Mouse (Mus musculus): ENCODE results near the gene Olfr6. TPM values are rescaled to one million over a fixed set of nuclear protein-coding genes. Genes with fewer than 3 reads are reported as not detected.

Gene Olfr6
- not detected in 4 replicates for total RNA-seq (2023; ENCODE audit: inconsistent age)

DNA sequence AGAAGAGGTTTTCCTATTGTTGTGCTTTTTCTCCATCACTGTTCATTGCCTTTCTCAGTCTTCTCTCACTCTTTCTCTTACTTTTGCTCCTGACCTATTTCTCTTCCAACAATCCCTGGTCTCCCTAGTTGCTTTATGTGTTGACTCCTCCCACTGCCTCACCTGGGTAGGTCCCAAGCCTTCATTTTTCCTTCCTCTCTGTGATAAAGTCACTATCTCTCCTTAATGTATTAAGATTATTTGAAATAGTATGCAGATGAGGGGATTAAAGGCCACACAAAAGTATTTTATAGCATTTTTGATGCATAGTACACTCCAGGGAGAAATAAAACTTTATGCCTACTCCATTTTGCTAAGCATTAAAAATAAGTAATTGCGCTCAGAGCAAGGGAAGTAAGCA lies at the start of gene Olfr6:
Gene Olfr6 (minus strand): TSS at position 101 of the 400 bp plus-strand sequence.

DNA sequence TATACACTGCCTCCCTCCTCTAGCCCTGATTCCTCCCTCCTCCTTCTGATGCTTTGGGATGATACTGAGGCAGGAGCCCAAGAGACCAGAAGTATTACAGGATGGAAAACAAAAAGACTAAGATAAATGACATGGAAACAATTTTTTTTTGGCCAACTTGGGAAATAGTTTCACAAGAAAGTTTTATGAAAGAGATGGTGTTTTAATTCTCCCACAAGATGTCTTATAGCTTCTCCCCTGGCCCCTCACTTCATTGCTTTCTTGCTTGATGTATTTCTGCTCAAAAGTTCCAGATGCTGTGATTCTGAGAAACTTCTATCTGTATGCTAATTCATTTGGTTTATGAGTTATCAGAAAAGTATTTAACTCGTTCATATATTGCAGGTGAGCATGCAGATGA lies 42.2 kb upstream of the Olfr6 start, which contains the start of gene Olfr2:
Gene Olfr2 (minus strand): TSS at position 101 of the 400 bp plus-strand sequence.

DNA sequence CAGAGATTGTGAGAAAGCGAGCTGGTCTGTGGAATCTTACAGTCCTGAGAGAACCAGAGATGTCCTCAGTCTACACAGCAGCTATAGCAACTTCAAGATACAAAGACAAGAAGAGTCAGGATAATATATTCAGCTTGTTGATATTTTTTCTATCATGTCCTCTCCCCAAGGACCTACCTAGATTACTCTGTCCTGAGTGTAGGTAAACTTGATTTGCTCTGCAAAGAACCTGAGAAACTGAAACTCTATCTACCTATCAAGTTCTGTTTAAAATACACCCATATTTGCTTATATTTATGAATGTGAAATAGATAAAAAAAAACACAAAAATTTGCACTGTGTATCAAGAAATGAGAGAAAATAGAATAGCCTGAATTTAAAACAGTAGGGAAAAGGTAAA lies 11.6 kb upstream of the Olfr6 start, which contains the start of gene Olfr711:
Gene Olfr711 (minus strand): TSS at position 101 of the 400 bp plus-strand sequence.

DNA sequence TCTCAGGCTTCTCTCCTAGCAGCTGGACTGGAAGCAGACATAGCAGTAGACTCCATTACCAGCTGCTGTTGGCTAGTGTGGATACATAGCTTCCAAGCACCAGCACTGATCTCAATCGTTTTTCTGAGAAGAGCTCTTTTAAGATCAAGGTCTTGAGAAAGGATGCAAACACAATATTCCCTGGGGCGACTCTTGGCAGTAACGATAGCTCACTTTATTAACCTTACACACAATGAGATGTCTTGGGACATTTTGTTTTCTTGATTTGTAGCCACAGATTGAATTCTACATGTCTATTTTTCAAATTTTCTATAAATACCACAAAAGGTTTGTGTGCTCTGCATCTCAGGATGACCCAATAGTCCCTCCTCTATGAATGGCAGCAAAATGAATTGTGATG lies 15.5 kb downstream of the Olfr6 start, which contains the start of gene Olfr710:
Gene Olfr710 (minus strand): TSS at position 101 of the 400 bp plus-strand sequence.

DNA sequence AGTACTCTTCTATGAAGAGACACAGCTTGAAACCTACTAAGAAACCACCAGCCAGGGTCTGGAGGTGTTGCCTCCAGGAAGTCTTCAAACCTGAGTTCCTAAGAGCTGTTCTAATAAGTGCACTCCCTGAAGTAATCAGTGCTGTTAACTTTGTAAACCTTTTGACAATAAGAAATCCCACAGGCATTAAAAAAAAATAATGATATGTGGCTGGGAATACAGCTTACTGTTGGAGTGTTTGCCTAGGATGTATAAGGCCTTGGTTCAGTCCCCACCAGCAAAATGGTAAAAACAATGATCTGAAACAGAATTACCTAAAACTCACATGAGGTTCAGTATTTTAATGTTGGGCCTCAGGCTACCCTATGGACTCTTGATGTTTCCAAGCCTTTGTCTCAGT lies 31.6 kb downstream of the Olfr6 start, which contains the start of gene Olfr709-ps1:
Gene Olfr709-ps1 (minus strand): TSS at position 101 of the 400 bp plus-strand sequence.

DNA sequence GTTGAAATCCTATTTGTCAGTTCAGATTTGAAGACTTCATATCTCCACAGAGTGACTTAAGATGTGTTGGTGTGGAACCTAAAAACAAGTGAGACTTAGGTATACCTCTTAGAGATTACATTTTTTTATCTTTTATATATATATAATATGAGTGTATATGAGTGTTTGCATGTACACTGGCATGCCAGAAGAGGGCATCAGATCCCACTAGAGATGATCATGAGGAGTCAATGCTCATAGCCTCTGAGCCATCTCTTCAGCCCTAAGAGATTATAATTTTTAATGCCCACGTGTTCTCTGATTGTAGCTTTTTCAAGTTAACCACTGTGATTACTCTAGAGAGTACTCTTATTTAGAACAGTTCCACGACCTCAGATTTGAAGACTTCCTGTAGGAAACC lies 56.1 kb downstream of the Olfr6 start, which contains the start of gene Olfr1532-ps1:
Gene Olfr1532-ps1 (plus strand): TSS at position 326 of the 400 bp plus-strand sequence.

Other genes starting within 250 kb of the Olfr6 start
- not detected in 4 replicates for gene Olfr695, start 247.5 kb downstream of the Olfr6 start, total RNA-seq (2023; ENCODE audit: inconsistent age)
- gene Olfr697, start 221.5 kb downstream of the Olfr6 start, total RNA-seq (2023; ENCODE audit: inconsistent age), result not detected in 4 replicates
- gene Olfr698, start 208.5 kb downstream of the Olfr6 start, total RNA-seq (2023; ENCODE audit: inconsistent age), result not detected in 4 replicates
- gene Olfr699, start 170.7 kb downstream of the Olfr6 start, total RNA-seq (2023; ENCODE audit: inconsistent age), result not detected in 4 replicates
- gene Olfr700, start 155.1 kb downstream of the Olfr6 start, total RNA-seq (2023; ENCODE audit: inconsistent age), result not detected in 4 replicates
- gene Olfr701, start 149.8 kb downstream of the Olfr6 start, total RNA-seq (2023; ENCODE audit: inconsistent age), result not detected in 4 replicates
- gene Olfr702, start 130.0 kb downstream of the Olfr6 start, total RNA-seq (2023; ENCODE audit: inconsistent age), result not detected in 4 replicates
- gene Olfr703, start 120.6 kb downstream of the Olfr6 start, total RNA-seq (2023; ENCODE audit: inconsistent age), result not detected in 4 replicates
- gene Olfr704, start 100.8 kb downstream of the Olfr6 start, total RNA-seq (2023; ENCODE audit: inconsistent age), result not detected in 4 replicates
- not detected in 4 replicates for gene Olfr705, start 87.0 kb downstream of the Olfr6 start, total RNA-seq (2023; ENCODE audit: inconsistent age)
- not detected in 4 replicates for gene Olfr706, start 75.8 kb downstream of the Olfr6 start, total RNA-seq (2023; ENCODE audit: inconsistent age)
- not detected in 4 replicates for gene Olfr707, start 62.7 kb downstream of the Olfr6 start, total RNA-seq (2023; ENCODE audit: inconsistent age)
- not detected in 4 replicates for gene Olfr1532-ps1, start 55.9 kb downstream of the Olfr6 start, total RNA-seq (2023; ENCODE audit: inconsistent age)
- 0.12 TPM in 1 of 4 replicates, not detected in the others for gene Olfr709-ps1, start 31.7 kb downstream of the Olfr6 start, total RNA-seq (2023; ENCODE audit: inconsistent age)
- not detected in 4 replicates for gene Olfr710, start 15.6 kb downstream of the Olfr6 start, total RNA-seq (2023; ENCODE audit: inconsistent age)
- gene Olfr711, start 11.5 kb upstream of the Olfr6 start, total RNA-seq (2023; ENCODE audit: inconsistent age), result not detected in 4 replicates
- not detected in 4 replicates for gene Olfr2, start 42.1 kb upstream of the Olfr6 start, total RNA-seq (2023; ENCODE audit: inconsistent age)
- gene Olfr713, start 67.2 kb upstream of the Olfr6 start, total RNA-seq (2023; ENCODE audit: inconsistent age), result not detected in 4 replicates
- gene Olfr714, start 107.0 kb upstream of the Olfr6 start, total RNA-seq (2023; ENCODE audit: inconsistent age), result not detected in 4 replicates
- not detected in 4 replicates for gene Olfr17, start 129.3 kb upstream of the Olfr6 start, total RNA-seq (2023; ENCODE audit: inconsistent age)
- gene Olfr715b, start 146.4 kb upstream of the Olfr6 start, total RNA-seq (2023; ENCODE audit: inconsistent age), result not detected in 4 replicates
- gene Olfr715, start 167.1 kb upstream of the Olfr6 start, total RNA-seq (2023; ENCODE audit: inconsistent age), result not detected in 4 replicates
- not detected in 4 replicates for gene Olfr716, start 174.4 kb upstream of the Olfr6 start, total RNA-seq (2023; ENCODE audit: inconsistent age)
- not detected in 4 replicates for gene Nlrp14, start 203.1 kb upstream of the Olfr6 start, total RNA-seq (2023; ENCODE audit: inconsistent age)
- not detected in 4 replicates for gene Rbmxl2, start 245.5 kb upstream of the Olfr6 start, total RNA-seq (2023; ENCODE audit: inconsistent age)

Measured in B cell, adult (primary cell).